Mouse (Mus musculus): ENCODE data around the gene Zcchc8. TPM values are rescaled to one million over a fixed set of nuclear protein-coding genes. Genes with fewer than 3 reads are reported as not detected.

Gene Zcchc8
- polyA plus RNA-seq, 1 experiment from 2014 or later, result 68.3 TPM

GRCm38 (mm10) chr5:123696961-123697360 is 23.9 kb downstream of the Zcchc8 start:
- Histone ChIP-seq H3K27me3 (replicated peaks; ENCODE audit: control insufficient read depth, insufficient read depth, low read length) (no peaks in the 10 kb centered on the region), H3K27ac (replicated peaks; ENCODE audit: low read depth, low read length) (no peak overlapping the region), H3K9me3 (ENCODE audit: control insufficient read depth, low read length) (no peaks in the 10 kb centered on the region), H3K36me3 (ENCODE audit: control insufficient read depth, insufficient read depth, low read length) (peaks cover 50% of the 10 kb centered on the region), H3K4me3 (ENCODE audit: low read depth, low read length) (no peak overlapping the region), H3K4me2 (ENCODE audit: low read depth, low read length) (no peak overlapping the region), H3K9ac (ENCODE audit: low read depth, low read length) (no peak overlapping the region), H3K4me1 (ENCODE audit: control insufficient read depth, insufficient read depth, low read length) (no peaks in the 10 kb centered on the region)
- DNase-seq (ENCODE audit: low spot score) (no peak), ATAC-seq (ENCODE audit: low read depth) (no peak)
- 85% methylated on average over 4 of the region's 4 CpGs for WGBS

DNA sequence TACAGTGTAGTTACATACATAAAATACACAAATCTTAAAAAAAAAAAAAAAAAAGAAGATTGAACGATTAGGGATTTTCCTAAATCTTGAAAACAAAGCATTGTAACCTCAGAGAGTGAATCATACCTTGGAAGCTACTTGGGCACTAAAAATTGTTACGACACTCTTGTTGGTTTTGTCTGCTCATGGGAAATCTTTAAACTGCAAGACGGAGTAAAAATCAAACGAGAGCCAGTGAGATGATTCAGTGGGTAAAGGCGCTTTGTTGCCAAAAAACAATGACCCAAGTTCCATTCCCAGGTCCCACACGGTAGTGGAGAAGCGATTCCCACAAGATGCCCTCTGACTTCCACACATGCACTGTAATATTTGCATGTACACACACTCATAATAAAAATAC is 24.7 kb downstream of the Zcchc8 start:
- WGBS, result 93% methylated on average over 7 of the region's 7 CpGs
- H3K9ac ChIP-seq (ENCODE audit: low read depth, low read length), result no peak overlapping the region
- DNase-seq (ENCODE audit: low spot score), result no peak
- H3K4me2 ChIP-seq (ENCODE audit: low read depth, low read length), result no peak overlapping the region
- H3K27ac ChIP-seq (replicated peaks; ENCODE audit: low read depth, low read length), result no peak overlapping the region
- H3K27me3 ChIP-seq (replicated peaks; ENCODE audit: control insufficient read depth, insufficient read depth, low read length), result no peaks in the 10 kb centered on the region
- no peaks in the 10 kb centered on the region for H3K4me1 ChIP-seq (ENCODE audit: control insufficient read depth, insufficient read depth, low read length)
- no peaks in the 10 kb centered on the region for H3K9me3 ChIP-seq (ENCODE audit: control insufficient read depth, low read length)
- ATAC-seq (ENCODE audit: low read depth), result no peak
- H3K36me3 ChIP-seq (ENCODE audit: control insufficient read depth, insufficient read depth, low read length), result peaks cover 42% of the 10 kb centered on the region
- no peak overlapping the region for H3K4me3 ChIP-seq (ENCODE audit: low read depth, low read length)

DNA sequence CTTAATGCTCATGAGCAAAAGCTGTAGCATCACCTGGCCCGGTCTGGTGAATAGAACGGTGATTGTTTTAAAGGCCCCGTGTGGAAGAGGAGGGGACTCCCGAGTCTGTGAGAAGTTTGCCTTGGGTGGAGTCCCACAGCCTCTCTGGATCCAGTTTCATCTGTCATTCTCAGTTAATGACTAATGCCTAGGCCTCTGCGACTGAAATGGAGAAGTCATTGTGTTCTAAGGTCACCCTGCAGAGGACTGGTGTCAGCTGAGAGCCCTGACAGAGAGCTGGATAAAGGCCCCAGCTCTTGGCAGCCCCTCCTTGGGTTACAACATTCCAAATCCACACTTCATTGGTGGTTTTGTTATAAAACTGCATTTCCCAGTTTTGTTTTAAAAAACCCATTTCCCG is 26.4 kb downstream of the Zcchc8 start:
- H3K27ac ChIP-seq (replicated peaks; ENCODE audit: low read depth, low read length), result no peak overlapping the region; the same call in 1 of the 2 replicates
- no peaks in the 10 kb centered on the region for H3K4me1 ChIP-seq (ENCODE audit: control insufficient read depth, insufficient read depth, low read length)
- H3K27me3 ChIP-seq (replicated peaks; ENCODE audit: control insufficient read depth, insufficient read depth, low read length), result no peaks in the 10 kb centered on the region
- no peak overlapping the region for H3K4me2 ChIP-seq (ENCODE audit: low read depth, low read length)
- peaks cover 29% of the 10 kb centered on the region for H3K36me3 ChIP-seq (ENCODE audit: control insufficient read depth, insufficient read depth, low read length)
- no peak overlapping the region for H3K9ac ChIP-seq (ENCODE audit: low read depth, low read length)
- ATAC-seq (ENCODE audit: low read depth), result peak; percentile 50
- peak; percentile 53 for DNase-seq (ENCODE audit: low spot score)
- H3K4me3 ChIP-seq (ENCODE audit: low read depth, low read length), result no peak overlapping the region
- H3K9me3 ChIP-seq (ENCODE audit: control insufficient read depth, low read length), result no peaks in the 10 kb centered on the region
- WGBS, result 43% methylated on average over 6 of the region's 6 CpGs

GRCm38 (mm10) chr5:123684221-123685144 is 36.4 kb downstream of the Zcchc8 start, which contains the start of gene Clip1:
Gene Clip1 (minus strand): TSS chr5:123684618.
- DNase-seq (ENCODE audit: low spot score) (peak; percentile 74), ATAC-seq (ENCODE audit: low read depth) (peak; percentile 81)
- H3K27ac ChIP-seq (replicated peaks; ENCODE audit: low read depth, low read length), result peak within 1 kb of the TSS; percentile 93
- peak within 1 kb of the TSS; percentile 95 for H3K4me3 ChIP-seq (ENCODE audit: low read depth, low read length)
- H3K9ac ChIP-seq (ENCODE audit: low read depth, low read length), result peak within 1 kb of the TSS; percentile 98
- H3K27me3 ChIP-seq (replicated peaks; ENCODE audit: control insufficient read depth, insufficient read depth, low read length), result no peaks in the 10 kb centered on the region
- H3K36me3 ChIP-seq (ENCODE audit: control insufficient read depth, insufficient read depth, low read length), result no peaks in the 10 kb centered on the region
- H3K9me3 ChIP-seq (ENCODE audit: control insufficient read depth, low read length), result no peaks in the 10 kb centered on the region
- peak within 1 kb of the TSS; percentile 87 for H3K4me2 ChIP-seq (ENCODE audit: low read depth, low read length)
- H3K4me1 ChIP-seq (ENCODE audit: control insufficient read depth, insufficient read depth, low read length), result peaks cover 22% of the 10 kb centered on the region
- under 1% methylated on average over 32 of the region's 64 CpGs for WGBS

- Histone ChIP-seq H3K36me3 (ENCODE audit: control insufficient read depth, insufficient read depth, low read length) (no peaks in the 10 kb centered on the region), H3K9me3 (ENCODE audit: control insufficient read depth, low read length) (no peaks in the 10 kb centered on the region), H3K27ac (replicated peaks; ENCODE audit: low read depth, low read length) (peak overlapping the region; percentile 93), H3K9ac (ENCODE audit: low read depth, low read length) (peak overlapping the region; percentile 98), H3K4me1 (ENCODE audit: control insufficient read depth, insufficient read depth, low read length) (peaks cover 23% of the 10 kb centered on the region), H3K4me2 (ENCODE audit: low read depth, low read length) (peak overlapping the region; percentile 87), H3K4me3 (ENCODE audit: low read depth, low read length) (peak overlapping the region; percentile 95), H3K27me3 (replicated peaks; ENCODE audit: control insufficient read depth, insufficient read depth, low read length) (no peaks in the 10 kb centered on the region)
- 3% methylated on average over 26 of the region's 92 CpGs for WGBS
- DNase-seq (ENCODE audit: low spot score) (peak; percentile 60), ATAC-seq (ENCODE audit: low read depth) (peak; percentile 70)
Observed at GRCm38 (mm10) chr5:123683377-123684220, 37.3 kb downstream of the Zcchc8 start.

DNA sequence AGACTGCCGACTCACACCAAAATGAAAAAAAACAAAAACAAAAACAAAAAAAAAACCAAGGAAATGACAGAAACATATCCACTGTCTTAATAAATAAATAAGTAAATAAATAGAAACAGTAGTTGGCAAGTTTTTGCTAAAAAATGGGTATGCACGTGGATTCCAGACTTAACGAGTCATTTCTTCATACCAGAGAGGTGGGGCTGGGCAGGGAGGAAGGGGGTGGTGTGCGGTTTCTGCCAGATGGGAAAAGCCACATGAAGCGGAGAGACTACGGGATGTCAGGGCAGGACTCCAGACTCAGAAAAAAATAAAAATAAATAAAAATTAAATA is 37.9 kb downstream of the Zcchc8 start:
- Histone ChIP-seq H3K4me2 (ENCODE audit: low read depth, low read length) (peak overlapping the region; percentile 87), H3K9me3 (ENCODE audit: control insufficient read depth, low read length) (no peaks in the 10 kb centered on the region), H3K27ac (replicated peaks; ENCODE audit: low read depth, low read length) (peak overlapping the region; percentile 93), H3K36me3 (ENCODE audit: control insufficient read depth, insufficient read depth, low read length) (no peaks in the 10 kb centered on the region), H3K27me3 (replicated peaks; ENCODE audit: control insufficient read depth, insufficient read depth, low read length) (no peaks in the 10 kb centered on the region), H3K4me1 (ENCODE audit: control insufficient read depth, insufficient read depth, low read length) (peaks cover 23% of the 10 kb centered on the region), H3K9ac (ENCODE audit: low read depth, low read length) (peak overlapping the region; percentile 98), H3K4me3 (ENCODE audit: low read depth, low read length) (peak overlapping the region; percentile 95)
- peak; percentile 39; the same call in 1 of the 2 replicates for ATAC-seq (ENCODE audit: low read depth)
- peak; percentile 72 for DNase-seq (ENCODE audit: low spot score)
- WGBS, result 3% methylated on average over 6 of the region's 6 CpGs

DNA sequence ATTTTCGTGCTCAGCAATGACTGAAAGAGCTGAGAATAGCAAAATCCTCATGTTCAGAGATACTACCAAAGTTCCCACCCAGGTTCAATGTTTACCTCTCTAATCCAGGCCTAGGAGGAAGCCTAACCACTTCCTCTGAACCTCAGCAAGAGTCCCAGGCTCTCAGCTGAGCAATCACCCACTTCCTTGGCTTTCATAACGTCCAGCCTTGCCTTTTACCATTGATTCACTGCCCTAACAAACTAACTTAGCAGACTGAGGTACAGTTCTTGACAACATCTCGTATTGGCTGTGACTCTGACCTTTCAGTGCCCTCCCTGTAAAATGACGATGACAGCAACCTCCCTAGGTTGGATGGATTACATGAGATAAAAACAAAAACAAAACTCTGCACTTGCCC is 38.5 kb downstream of the Zcchc8 start:
- no peaks in the 10 kb centered on the region for H3K27me3 ChIP-seq (replicated peaks; ENCODE audit: control insufficient read depth, insufficient read depth, low read length)
- ATAC-seq (ENCODE audit: low read depth), result no peak
- peak overlapping the region; percentile 87 for H3K4me2 ChIP-seq (ENCODE audit: low read depth, low read length)
- H3K4me3 ChIP-seq (ENCODE audit: low read depth, low read length), result peak overlapping the region; percentile 95
- no peak overlapping the region; the same call in 1 of the 2 replicates for H3K27ac ChIP-seq (replicated peaks; ENCODE audit: low read depth, low read length)
- H3K9me3 ChIP-seq (ENCODE audit: control insufficient read depth, low read length), result no peaks in the 10 kb centered on the region
- 0 out of 2 replicates have a peak overlapping the region, but pooled peaks have one; percentile 17 for H3K9ac ChIP-seq (ENCODE audit: low read depth, low read length)
- DNase-seq (ENCODE audit: low spot score), result no peak
- H3K36me3 ChIP-seq (ENCODE audit: control insufficient read depth, insufficient read depth, low read length), result no peaks in the 10 kb centered on the region
- WGBS, result 36% methylated on average over 4 of the region's 4 CpGs
- H3K4me1 ChIP-seq (ENCODE audit: control insufficient read depth, insufficient read depth, low read length), result peaks cover 23% of the 10 kb centered on the region

DNA sequence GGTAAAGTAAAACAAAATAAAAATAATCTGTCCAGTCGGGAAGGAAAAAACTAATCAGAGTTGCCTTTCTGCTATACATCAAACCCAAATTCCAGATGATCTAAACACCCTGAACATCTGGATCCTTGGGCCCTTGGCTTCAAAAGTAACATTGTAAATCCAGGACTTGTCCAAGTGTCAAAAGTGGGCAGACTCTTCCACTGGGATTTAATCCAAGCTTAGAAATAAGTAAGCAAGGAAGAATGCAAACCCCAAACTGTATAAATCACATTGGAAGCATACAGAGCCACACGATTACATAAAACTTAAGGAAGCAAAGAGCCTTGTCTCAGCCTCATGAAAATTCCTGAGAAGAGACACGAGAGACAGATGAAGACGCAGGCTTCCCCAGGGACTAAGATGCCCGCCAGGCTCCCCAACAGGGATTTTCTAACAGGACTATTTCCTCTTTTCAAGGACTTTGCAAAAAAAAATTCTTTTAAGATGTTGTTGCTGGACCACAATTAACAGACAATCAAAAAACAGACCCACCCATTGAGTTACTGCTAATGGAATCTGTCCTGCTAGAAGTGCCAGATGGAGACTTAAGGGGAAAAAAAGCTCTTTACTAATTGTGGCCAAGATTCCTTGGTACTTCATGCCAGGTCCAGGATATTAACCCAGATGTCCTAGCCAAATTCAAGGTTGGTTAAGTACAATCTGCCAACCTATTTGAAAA is 41.2 kb downstream of the Zcchc8 start:
- H3K27ac ChIP-seq (replicated peaks; ENCODE audit: low read depth, low read length), result no peak overlapping the region; the same call in 1 of the 2 replicates
- no peak for ATAC-seq (ENCODE audit: low read depth)

More for the DNA sequence above, 41.2 kb downstream of the Zcchc8 start:
- Histone ChIP-seq H3K36me3 (ENCODE audit: control insufficient read depth, insufficient read depth, low read length) (no peaks in the 10 kb centered on the region), H3K27me3 (replicated peaks; ENCODE audit: control insufficient read depth, insufficient read depth, low read length) (no peaks in the 10 kb centered on the region), H3K4me1 (ENCODE audit: control insufficient read depth, insufficient read depth, low read length) (peaks cover 20% of the 10 kb centered on the region), H3K4me3 (ENCODE audit: low read depth, low read length) (no peak overlapping the region), H3K9me3 (ENCODE audit: control insufficient read depth, low read length) (no peaks in the 10 kb centered on the region), H3K9ac (ENCODE audit: low read depth, low read length) (no peak overlapping the region), H3K4me2 (ENCODE audit: low read depth, low read length) (no peak overlapping the region)
- peak; percentile 70 for DNase-seq (ENCODE audit: low spot score)
- WGBS, result 28% methylated on average over 5 of the region's 5 CpGs

Measured in embryonic facial prominence, embryonic 14.5 days (tissue).